Mouse (Mus musculus) liver, embryonic 14 days (tissue): Measurements from ENCODE around the gene Abcd1. TPM values are rescaled to one million over a fixed set of nuclear protein-coding genes. Genes with fewer than 3 reads are reported as not detected.

Source experiments
- polyA plus RNA-seq: library from polyadenylated mRNA; depleted of rRNA; stranded (reverse); fragments of >200 nt; gene quantifications from 2 replicates; pipeline ENCODE4 v1.2.3, GENCODE M21; 2012; rRNA removed

The Abcd1 gene
- polyA plus RNA-seq, result 4.8 and 6.1 TPM in 2 replicates

DNA sequence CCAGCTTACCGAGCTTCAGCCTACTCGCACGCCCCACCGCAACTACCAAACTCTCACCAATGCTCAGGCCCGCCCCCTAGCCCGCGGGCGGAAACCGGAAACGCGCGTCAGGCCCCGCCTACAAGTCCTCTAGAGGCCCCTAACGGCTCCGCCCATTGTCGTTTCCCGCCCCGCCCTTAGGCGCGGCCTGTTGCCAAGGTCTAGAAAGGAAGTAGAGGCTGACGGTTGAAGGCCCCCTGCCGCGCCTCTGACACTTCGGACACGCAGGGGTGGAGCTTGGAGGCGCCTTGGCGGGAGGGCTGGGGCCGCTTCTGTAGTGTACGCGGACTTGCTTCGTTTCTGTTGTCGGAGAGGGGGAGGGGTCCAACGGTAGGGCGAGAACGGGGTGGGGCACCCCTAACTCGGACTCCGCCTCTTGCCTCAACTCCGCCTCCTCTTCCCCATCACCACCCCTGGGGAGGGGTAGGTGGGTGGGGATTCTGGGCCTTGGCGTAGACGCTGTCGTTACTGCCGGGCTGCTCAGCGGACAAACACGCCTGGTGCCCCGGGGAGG is at the start of gene Abcd1, which contains the start of gene Bcap31:
TSS of gene Abcd1 (plus strand) at position 489 of the 553 bp plus-strand sequence.
TSS of gene Bcap31 (minus strand) at position 67 of the 553 bp plus-strand sequence.

DNA sequence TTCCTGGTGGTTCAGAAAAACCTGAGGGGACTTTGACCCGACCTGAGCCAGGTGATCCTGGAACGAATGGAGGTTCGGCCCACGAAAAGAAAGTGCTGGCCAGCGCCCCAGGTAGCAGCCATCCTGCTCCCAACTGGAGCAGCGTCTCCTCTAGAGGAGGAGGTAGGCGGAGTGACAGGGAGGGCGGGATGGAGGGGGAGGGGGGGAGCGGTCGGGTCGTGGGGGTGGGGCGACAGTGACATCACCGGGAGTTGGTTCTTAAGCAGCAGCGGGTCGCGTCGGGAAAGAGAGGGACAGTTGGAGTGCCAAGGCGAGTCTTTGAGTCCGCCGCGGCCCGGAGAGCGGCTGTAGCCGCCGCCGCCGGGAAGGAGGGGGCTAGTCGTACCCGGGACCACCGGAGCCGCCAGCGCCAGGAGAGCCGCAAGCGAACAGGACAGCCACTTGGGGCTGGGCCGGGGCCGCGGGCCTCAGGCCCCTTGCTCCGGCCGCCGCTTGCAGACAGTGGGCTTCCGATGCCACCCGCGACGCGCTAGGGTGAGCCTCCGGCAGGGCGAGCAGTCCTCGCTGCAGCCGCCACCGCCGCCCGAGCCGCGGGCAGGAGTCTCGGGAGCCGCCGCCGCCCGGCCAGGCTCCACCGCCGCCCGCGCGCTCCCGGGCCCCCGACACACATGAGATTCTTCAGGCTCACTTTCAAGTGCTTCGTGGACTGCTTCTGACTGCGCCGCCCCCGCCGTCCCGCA is 43.3 kb upstream of the Abcd1 start, which contains the start of gene Slc6a8:
TSS of gene Slc6a8 (plus strand) at position 272 of the 740 bp plus-strand sequence.

DNA sequence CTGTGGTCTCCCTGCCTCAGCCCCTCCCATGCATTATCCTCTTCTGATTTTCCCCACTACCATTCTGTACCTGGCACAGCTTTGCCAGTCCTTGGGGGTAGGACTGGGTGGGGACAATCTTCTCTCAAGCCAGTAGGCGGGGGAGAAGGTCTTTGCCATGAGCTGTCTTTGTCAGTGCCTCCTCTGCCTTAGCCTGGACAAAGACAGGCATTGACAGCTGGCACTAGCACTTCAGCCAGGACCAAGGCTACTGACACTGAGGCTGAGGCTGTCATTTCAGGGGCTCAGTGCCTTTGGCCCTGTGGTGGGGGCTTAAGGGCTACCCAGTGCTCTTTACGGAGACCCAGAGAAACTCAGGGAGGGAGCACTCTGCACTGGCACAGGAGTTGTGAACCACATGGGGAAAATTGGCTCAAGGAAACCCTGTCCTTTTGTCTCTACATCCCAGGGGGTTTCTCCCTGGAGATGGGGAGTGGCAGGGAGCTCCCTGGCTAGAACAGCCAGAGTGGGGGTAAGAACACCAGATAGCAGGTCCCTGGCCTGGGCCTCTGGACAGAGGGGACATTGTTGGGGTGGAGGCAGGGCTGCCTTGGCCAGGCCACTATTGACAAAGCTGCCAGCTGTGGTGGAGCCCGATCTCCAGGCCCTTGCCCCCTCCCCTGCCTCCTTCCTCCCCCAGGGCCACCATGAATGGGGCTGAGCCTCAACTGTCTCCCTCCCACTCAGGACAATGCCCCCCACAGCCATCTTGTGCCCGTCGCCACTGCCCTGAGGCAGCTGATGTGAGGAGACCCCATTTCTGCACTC is 40.1 kb downstream of the Abcd1 start, which contains the start of gene Plxnb3:
TSS of gene Plxnb3 (plus strand) at position 757 of the 807 bp plus-strand sequence.

DNA sequence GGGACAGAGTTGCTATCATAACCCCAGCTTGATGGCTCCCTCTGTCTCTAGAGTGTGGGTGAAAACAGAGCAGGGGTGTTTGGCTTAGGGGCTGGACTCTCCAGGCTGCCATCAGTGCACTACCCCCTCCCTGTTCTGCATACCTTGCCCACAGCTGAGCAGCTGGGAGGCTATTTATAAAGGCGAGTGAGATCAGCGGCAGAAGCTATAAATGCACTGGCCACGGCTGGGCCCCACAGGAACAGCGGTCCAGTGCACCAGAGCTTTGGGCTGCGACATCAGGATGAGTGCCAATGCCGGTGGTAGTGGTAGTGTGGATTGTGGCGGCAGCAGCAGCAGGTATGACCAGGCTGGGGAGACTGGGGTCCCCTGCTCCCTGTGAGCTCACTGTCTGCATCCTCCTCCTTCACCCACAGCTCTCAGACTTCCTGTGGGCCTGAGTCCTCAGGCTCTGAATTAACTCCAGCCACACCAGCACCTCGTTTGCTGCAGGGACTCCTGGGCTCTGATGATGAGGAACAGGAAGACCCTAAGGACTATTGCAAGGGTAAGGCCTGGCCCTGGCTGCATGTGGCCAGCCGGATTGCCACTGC is 57.9 kb downstream of the Abcd1 start, which contains the start of gene Srpk3:
TSS of gene Srpk3 (plus strand) at position 238 of the 593 bp plus-strand sequence.

DNA sequence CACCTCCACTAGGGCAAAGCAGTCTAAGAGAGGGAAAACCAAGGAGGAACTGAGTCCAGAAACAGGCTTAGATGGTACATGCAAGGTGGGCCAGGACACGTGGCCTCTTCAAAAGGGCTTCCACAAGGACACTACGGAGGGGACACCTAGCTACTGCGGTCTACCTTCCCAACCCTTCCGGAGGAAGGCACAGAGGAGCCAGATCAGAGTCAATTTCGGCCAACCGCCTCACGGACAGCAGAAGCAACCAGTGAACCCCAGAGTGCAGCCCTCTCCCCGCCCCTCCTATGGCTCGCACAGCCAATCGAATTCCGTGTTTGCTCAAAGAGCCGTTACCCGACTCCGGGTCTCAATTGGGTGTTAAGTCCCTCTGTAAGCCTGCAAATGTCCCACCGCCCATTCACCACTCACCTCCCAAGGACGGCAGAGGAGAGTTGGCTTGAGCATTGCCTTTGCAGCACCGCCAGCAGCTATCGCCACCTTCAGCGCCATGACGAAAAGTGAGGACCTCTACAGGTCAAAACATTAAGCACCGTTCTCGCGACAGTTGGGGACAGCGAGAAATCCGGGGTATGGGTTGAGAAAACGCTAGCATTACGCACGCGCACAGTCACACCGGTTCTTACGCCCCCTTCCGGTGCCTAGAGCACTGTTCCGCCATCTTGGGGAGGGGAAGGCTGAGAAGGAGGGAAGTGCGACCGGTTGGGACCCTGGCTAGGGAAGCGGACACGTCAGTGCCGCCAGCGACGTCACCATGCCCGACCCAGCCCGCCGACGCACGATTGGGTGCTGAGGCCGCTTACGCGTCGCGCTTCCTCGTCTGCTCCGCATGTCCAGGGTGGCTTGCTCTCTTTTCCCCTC is 70.2 kb downstream of the Abcd1 start, which contains the start of the genes Idh3g and Ssr4:
TSS of gene Idh3g (minus strand) at position 534 of the 861 bp plus-strand sequence.
TSS of gene Ssr4 (plus strand) at position 665 of the 861 bp plus-strand sequence.

Other genes starting within 250 kb of the Abcd1 start
- gene Bgn, start 233.0 kb upstream of the Abcd1 start, polyA plus RNA-seq, result 16.4 and 17.4 TPM in 2 replicates
- gene Atp2b3, start 213.5 kb upstream of the Abcd1 start, polyA plus RNA-seq, result 0.01 TPM in 1 of 2 replicates, not detected in the other
- 21.2 and 21.9 TPM in 2 replicates for gene Dusp9, start 77.2 kb upstream of the Abcd1 start, polyA plus RNA-seq
- 0.71 and 0.77 TPM in 2 replicates for gene Pnck, start 56.5 kb upstream of the Abcd1 start, polyA plus RNA-seq
- 1.4 and 1.6 TPM in 2 replicates for gene Slc6a8, start 43.4 kb upstream of the Abcd1 start, polyA plus RNA-seq
- gene Bcap31, start 422 bp upstream of the Abcd1 start, polyA plus RNA-seq, result 42.7 and 50.5 TPM in 2 replicates
- gene Plxnb3, start 40.5 kb downstream of the Abcd1 start, polyA plus RNA-seq, result 0.25 TPM in 2 replicates
- 0.03 and 1.0 TPM in 2 replicates for gene Srpk3, start 57.8 kb downstream of the Abcd1 start, polyA plus RNA-seq
- gene Idh3g, start 70.3 kb downstream of the Abcd1 start, polyA plus RNA-seq, result 132 and 146 TPM in 2 replicates
- 128 and 145 TPM in 2 replicates for gene Ssr4, start 70.4 kb downstream of the Abcd1 start, polyA plus RNA-seq
- 0.24 and 0.40 TPM in 2 replicates for gene Pdzd4, start 108.4 kb downstream of the Abcd1 start, polyA plus RNA-seq
- gene Avpr2, start 175.5 kb downstream of the Abcd1 start, polyA plus RNA-seq, result not detected in 2 replicates
- gene L1cam, start 179.5 kb downstream of the Abcd1 start, polyA plus RNA-seq, result 0.21 and 0.28 TPM in 2 replicates
- 6.2 and 7.8 TPM in 2 replicates for gene Arhgap4, start 205.3 kb downstream of the Abcd1 start, polyA plus RNA-seq
- gene Naa10, start 205.3 kb downstream of the Abcd1 start, polyA plus RNA-seq, result 69.3 and 74.4 TPM in 2 replicates
- gene Renbp, start 214.3 kb downstream of the Abcd1 start, polyA plus RNA-seq, result 10.4 and 11.1 TPM in 2 replicates
- gene Hcfc1, start 249.8 kb downstream of the Abcd1 start, polyA plus RNA-seq, result 25.5 and 32.4 TPM in 2 replicates